Mouse (Mus musculus): Measurements from ENCODE around the gene Coro2b. TPM values are rescaled to one million over a fixed set of nuclear protein-coding genes. Genes with fewer than 3 reads are reported as not detected.
"Not testable (repeated sequence)": the region's sequence is repeated elsewhere in the genome, so short reads cannot be mapped to it uniquely, and the experiment has no call there.

The Coro2b gene
- total RNA-seq, 2 experiments from 2014 or later: 2.0 TPM; not detected in 1

- no peak for ATAC-seq (replicated peaks; ENCODE audit: poor library complexity, severe bottlenecking)
These were observed 85.1 kb downstream of the Coro2b start for GRCm38 (mm10) chr9:62451585-62452372.

DNA sequence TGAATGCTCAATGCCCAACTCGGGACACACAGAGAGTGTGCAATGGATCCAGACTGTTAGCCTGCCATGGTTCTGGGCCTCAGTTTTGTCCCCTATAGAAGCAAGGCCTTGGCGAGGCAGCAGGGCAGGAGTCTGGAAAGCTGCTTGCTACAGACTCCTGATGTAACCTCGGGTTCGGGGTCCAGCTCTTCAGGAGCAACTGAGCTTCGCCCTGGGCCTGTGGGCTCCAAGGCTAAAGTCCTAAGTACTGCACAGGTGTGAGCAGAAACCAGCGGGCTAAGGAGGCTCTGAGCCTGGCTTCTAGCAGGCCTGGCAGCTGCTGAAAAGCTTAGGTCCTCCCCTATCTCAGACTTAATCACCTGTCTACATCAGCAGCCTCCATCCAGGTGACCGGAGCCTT, 86.0 kb downstream of the Coro2b start:
- no peak for ATAC-seq (replicated peaks; ENCODE audit: poor library complexity, severe bottlenecking)

GRCm38 (mm10) chr9:62450355-62450754, 86.5 kb downstream of the Coro2b start:
- no peak for ATAC-seq (replicated peaks; ENCODE audit: poor library complexity, severe bottlenecking)

DNA sequence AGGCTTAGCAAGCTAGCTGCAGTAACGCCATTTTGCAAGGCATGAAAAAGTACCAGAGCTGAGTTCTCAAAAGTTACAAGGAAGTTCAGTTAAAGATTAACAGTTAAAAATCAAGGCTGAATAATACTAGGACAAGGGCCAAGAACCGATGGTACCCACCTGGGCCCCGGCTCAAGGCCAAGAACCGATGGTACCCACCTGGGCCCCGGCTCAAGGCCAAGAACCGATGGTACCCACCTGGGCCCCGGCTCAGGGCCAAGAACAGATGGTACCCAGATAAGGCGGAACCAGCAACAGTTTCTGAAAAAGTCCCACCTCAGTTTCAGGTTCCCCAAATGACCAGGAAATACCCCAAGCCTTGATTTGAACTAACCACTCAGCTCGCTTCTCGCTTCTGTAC, 89.5 kb downstream of the Coro2b start:
- not testable (repeated sequence) for ATAC-seq (replicated peaks; ENCODE audit: poor library complexity, severe bottlenecking)

DNA sequence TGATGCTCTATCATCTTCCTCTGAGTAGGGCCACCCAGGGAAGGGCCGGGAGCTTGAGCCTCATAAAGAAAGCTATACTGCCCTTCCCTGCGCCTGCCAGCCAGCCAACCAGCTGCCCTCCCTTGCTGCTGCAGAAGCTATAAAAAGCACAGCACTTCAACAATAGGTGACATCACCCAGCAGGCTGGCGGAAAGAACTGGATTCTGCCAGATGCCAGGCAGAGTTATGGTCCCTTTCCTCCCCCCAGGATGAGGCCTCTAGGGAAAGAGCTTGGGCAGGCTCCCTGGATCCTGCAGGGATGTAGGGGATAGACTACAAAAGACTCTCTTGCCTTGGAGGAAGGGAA, 98.1 kb downstream of the Coro2b start:
- no peak for ATAC-seq (replicated peaks; ENCODE audit: poor library complexity, severe bottlenecking)

DNA sequence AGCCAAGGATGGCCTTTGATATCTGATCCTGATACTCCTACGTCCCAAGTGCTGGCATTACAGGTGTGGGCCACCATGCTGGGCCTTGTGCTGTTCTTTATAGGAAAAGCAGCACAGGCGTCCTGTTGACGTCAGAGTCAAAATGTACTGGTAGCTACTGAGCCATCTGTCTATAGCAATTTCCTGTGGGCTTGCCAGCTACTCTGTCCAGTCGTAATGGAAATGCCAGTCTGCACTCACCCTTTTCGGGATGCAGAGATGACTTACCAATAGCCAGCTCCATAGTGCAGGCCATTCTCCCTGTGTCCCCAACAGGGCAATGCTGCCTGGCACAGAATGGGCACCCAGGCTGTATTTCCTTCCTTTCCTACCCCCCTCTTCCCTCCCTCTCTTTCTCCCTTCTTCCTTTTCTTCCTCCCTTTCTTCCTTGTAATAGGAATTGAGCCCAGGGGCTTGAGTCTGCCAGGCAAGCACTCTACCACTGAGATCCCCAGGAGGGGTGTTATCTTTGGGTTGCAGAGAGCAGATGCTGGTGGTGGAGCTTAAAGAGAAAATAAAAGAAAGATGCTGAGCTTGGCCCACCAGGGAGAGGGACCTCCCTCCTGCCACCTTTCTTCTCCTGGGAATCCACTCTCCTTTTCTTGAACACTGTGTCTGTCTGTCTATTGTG, 98.6 kb downstream of the Coro2b start:
- ATAC-seq (replicated peaks; ENCODE audit: poor library complexity, severe bottlenecking): no peak

DNA sequence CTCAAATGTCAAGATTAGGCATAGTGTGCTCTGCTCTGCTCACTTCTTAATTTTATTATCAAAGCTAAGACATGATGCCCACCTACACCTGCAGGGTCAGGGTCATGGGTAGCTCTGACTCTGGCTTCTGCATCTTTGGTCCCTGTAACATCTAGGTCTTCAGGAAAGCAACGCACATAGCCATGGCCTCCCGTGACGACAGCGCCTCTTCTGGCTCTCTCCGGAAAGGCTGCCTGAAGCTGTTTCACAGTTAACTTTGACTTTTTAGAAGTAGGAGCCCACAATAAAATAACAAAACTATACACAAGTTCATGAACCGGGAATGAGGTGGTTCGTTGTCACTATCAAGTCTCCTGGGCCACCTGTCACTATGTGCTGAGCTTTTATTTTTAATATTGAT, 99.4 kb downstream of the Coro2b start:
- no peak for ATAC-seq (replicated peaks; ENCODE audit: poor library complexity, severe bottlenecking)

- ATAC-seq (replicated peaks; ENCODE audit: poor library complexity, severe bottlenecking): peak; percentile 33
These were observed 101.1 kb downstream of the Coro2b start for GRCm38 (mm10) chr9:62435613-62436318.

DNA sequence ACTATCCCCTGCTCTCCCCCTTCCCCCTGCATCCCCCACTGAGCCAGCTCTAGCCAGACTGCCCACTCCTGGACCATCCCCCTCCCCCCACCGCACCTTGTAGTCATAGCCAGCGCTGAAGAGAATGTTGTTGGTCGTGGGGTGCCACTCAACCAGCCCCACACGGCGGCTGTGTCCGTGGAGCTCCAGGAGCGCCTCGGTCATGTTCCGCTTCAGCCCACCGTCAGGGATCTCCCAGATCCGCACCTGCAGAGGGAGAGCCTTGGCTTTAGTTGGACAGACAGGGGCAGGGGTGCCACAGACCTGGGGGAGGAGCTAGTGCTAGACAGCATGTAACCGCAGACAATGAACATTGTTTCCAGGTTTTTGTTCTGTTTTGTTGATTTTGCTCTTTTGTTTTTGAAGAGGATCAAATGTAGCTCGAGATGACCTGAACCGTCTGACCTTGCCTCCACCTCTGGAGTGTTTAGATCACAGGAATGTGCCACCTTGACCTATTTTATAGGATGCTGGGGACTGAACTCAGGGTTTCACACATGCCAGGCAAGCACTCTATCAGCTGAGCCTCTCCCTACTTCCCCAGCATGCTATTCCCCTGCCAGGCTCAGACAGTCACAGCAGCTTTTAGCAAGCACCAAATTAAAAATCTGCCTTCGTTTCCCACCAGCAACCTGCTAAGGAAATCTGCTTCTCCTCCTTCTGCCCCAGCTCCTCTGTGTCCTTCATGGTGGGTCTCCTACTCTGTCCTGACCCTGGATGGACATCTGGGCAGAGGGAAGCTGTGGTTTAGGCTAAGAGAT, 104.4 kb downstream of the Coro2b start:
- no peak for ATAC-seq (replicated peaks; ENCODE audit: poor library complexity, severe bottlenecking)

- no peak for ATAC-seq (replicated peaks; ENCODE audit: poor library complexity, severe bottlenecking)
These were observed 106.1 kb downstream of the Coro2b start for GRCm38 (mm10) chr9:62430741-62431140.

DNA sequence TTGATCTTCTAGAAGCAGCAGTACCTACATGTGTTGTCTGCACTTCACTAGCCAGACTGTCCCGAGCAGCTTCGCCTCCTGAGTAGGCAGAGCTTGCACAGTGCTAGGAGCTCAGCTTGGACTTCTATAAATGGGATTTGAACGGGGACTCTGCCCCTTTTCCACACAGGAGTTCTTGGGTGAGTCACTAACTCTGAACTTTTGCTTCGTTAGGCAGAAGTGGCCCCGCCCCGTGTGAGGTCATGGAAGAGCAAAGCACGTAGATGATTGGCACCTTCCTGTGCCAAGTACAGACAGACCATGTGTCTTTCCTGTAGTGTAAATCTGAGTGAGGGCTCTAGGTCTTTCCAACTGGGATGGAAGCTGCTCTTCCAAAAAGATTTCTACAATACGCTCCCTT, 109.8 kb downstream of the Coro2b start:
- no peak for ATAC-seq (replicated peaks; ENCODE audit: poor library complexity, severe bottlenecking)

- no peak for ATAC-seq (replicated peaks; ENCODE audit: poor library complexity, severe bottlenecking)
These were observed 110.3 kb downstream of the Coro2b start for GRCm38 (mm10) chr9:62426531-62426930.

DNA sequence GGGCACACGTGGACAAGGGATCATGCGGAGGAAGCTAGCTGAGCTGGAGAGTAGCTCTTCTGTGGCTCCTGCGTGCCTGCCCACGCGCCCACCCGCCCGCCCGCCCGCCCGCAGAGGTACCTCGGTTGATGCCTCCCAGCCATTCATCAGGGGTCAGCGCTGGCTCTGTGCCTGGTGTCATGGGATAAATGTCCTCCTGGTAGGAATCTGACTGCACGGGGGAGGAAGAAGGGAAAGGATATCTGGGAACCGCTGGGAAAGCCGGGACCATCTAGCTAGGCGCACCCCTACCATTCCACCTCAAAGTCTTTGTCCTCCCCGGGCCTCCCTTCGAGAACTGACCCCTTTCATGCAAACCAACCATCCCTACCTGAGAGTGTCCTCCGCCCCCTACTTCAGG, 110.8 kb downstream of the Coro2b start:
- no peak for ATAC-seq (replicated peaks; ENCODE audit: poor library complexity, severe bottlenecking)

DNA sequence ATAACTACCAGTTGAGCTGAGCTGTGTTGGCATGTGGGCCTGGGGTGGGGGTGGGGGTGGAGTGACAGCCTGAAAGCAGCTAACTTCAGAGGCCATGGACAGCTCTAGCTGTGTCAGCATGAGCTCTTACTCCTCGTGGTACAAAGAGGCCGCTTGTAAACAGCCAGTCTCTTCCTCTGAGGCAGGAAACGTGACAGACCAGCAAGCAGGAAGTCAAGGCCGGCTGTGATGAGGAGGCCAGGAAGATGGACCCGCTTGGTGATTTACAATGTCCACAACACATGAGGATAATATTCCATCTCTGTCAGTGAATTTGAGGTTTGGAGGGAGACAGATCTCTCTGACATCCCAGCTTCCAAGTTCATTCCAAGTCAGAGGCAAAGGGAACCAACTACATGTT, 111.6 kb downstream of the Coro2b start:
- no peak for ATAC-seq (replicated peaks; ENCODE audit: poor library complexity, severe bottlenecking)

GRCm38 (mm10) chr9:62423871-62424270, 113.0 kb downstream of the Coro2b start:
- ATAC-seq (replicated peaks; ENCODE audit: poor library complexity, severe bottlenecking): no peak

DNA sequence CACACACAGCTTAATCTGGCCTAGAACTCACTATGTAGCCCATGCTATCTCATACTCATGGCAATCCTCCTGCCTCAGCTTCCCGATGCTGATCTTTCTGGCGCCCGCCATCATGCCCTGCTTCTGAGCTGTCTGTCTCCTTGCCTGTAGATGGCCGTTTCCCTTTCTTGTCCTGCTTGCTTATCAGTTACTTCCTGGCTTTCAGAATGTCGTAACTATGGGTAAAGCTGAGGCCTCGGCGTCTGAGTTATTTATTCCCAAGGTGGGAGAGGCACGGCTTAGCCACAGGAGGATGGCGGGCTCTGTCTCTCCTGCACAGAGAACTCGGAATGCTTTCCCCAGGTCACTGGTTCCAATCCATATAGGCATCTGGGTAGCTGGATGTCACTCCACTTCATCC, 113.9 kb downstream of the Coro2b start:
- ATAC-seq (replicated peaks; ENCODE audit: poor library complexity, severe bottlenecking): no peak; the same call in 1 of the 2 replicates

GRCm38 (mm10) chr9:62421911-62422310, 114.9 kb downstream of the Coro2b start:
- no peak for ATAC-seq (replicated peaks; ENCODE audit: poor library complexity, severe bottlenecking)

- peak; percentile 92 for ATAC-seq (replicated peaks; ENCODE audit: poor library complexity, severe bottlenecking)
These were observed 115.8 kb downstream of the Coro2b start for GRCm38 (mm10) chr9:62421027-62421426.

- ATAC-seq (replicated peaks; ENCODE audit: poor library complexity, severe bottlenecking): no peak
These were observed 116.5 kb downstream of the Coro2b start for GRCm38 (mm10) chr9:62420261-62420917.

DNA sequence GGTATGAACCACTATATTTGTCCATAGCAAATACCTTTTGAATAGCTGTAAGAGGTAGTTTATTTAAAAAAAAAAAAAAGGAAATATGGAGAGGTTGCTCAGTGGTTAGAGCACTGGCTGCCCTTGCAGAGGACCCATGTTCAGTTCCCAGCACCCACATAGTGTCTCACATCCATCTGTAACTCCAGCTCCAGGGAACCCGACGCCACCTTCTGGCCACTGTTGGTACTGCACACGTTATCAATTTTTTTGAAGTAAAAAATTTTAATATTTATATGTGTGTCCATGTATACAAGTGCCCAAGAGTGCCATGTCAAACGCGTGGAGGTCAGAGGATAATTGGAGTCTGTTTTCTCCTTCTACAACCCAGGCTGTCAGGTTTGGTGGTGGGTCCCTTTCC, 118.1 kb downstream of the Coro2b start:
- ATAC-seq (replicated peaks; ENCODE audit: poor library complexity, severe bottlenecking): no peak
